Mouse (Mus musculus) heart, postnatal 25 days (tissue): ENCODE measurements around the gene 4931423N10Rik. TPM values are rescaled to one million over a fixed set of nuclear protein-coding genes. Genes with fewer than 3 reads are reported as not detected.
"Not testable (repeated sequence)": the region's sequence is repeated elsewhere in the genome, so short reads cannot be mapped to it uniquely, and the experiment has no call there.

Source experiments
- DNase-seq: peaks from one replicate; pipeline ENCODE4 v3.0.0; 2022; ENCODE audit warnings: low spot score
- intact Hi-C: fragments of 180-260 bp; cut with DNase I; formaldehyde crosslinking; loops from one replicate; pipeline ENCODE4 v1.15.1; 2025
- total RNA-seq, 2 experiments: library from RNA; stranded (reverse); gene quantifications; 2 replicates each; pipeline ENCODE4 v1.2.3; 2021

The 4931423N10Rik gene
- total RNA-seq, result not detected

- intact Hi-C loops, result no loop called here
- no peak for DNase-seq
Observed at GRCm38 (mm10) chr2:23207070-23207526, at the start of gene 4931423N10Rik. TSS of gene 4931423N10Rik (plus strand) at chr2:23207476.

GRCm38 (mm10) chr2:23172305-23172704 is 35.0 kb upstream of the 4931423N10Rik start:
- DNase-seq, result no peak
- intact Hi-C loops, result no loop called here

GRCm38 (mm10) chr2:23194366-23194765 is 12.9 kb upstream of the 4931423N10Rik start:
- DNase-seq, result no peak
- intact Hi-C loops, result no loop called here

GRCm38 (mm10) chr2:23201034-23201433 is 6.2 kb upstream of the 4931423N10Rik start:
- no peak for DNase-seq

GRCm38 (mm10) chr2:23202900-23203670 is 4.2 kb upstream of the 4931423N10Rik start:
- DNase-seq, result no peak

More at GRCm38 (mm10) chr2:23201034-23201433, 6.2 kb upstream of the 4931423N10Rik start:
- intact Hi-C loops, result no loop called here

GRCm38 (mm10) chr2:23213661-23214060 is 6.4 kb downstream of the 4931423N10Rik start:
- intact Hi-C loops, result no loop called here
- DNase-seq, result no peak

More at GRCm38 (mm10) chr2:23202900-23203670, 4.2 kb upstream of the 4931423N10Rik start:
- intact Hi-C loops, result no loop called here

GRCm38 (mm10) chr2:23225199-23225598 is 17.9 kb downstream of the 4931423N10Rik start:
- intact Hi-C loops, result no loop called here
- DNase-seq, result no peak

- DNase-seq, result no peak
- intact Hi-C loops, result no loop called here
Observed at GRCm38 (mm10) chr2:23228463-23228862, 21.2 kb downstream of the 4931423N10Rik start.

GRCm38 (mm10) chr2:23234065-23234773 is 26.9 kb downstream of the 4931423N10Rik start:
- DNase-seq, result no peak

GRCm38 (mm10) chr2:23290991-23291390 is 83.7 kb downstream of the 4931423N10Rik start:
- DNase-seq, intact Hi-C loops: not testable (repeated sequence)

More at GRCm38 (mm10) chr2:23234065-23234773, 26.9 kb downstream of the 4931423N10Rik start:
- intact Hi-C loops, result no loop called here

GRCm38 (mm10) chr2:23314869-23315268 is 107.6 kb downstream of the 4931423N10Rik start:
- DNase-seq, result no peak
- intact Hi-C loops, result no loop called here

Other genes starting within 250 kb of the 4931423N10Rik start
- 10 to 100 TPM; 23.2 to 25.9 TPM for gene Abi1, start 167.2 kb upstream of the 4931423N10Rik start, total RNA-seq
- 10 to 100 TPM; 25.0 to 30.2 TPM for gene Acbd5, start 139.3 kb upstream of the 4931423N10Rik start, total RNA-seq
- under 1 TPM; 0.26 to 0.48 TPM for gene Mastl, start 51.5 kb upstream of the 4931423N10Rik start, total RNA-seq
- 10 to 100 TPM; 65.4 to 74.4 TPM for gene Yme1l1, start 51.1 kb upstream of the 4931423N10Rik start, total RNA-seq
- gene Nxph2, start 113.8 kb downstream of the 4931423N10Rik start, total RNA-seq, result not detected